Mouse (Mus musculus) heart, postnatal 0 days (tissue): ENCODE measurements around the gene Dbnl. TPM values are rescaled to one million over a fixed set of nuclear protein-coding genes. Genes with fewer than 3 reads are reported as not detected.
"Not testable (repeated sequence)": the region's sequence is repeated elsewhere in the genome, so short reads cannot be mapped to it uniquely, and the experiment has no call there.

Experiments
- ATAC-seq: fragments of 200-750 bp; cut with Nextera tagmentation; 2 replicates; pipeline ENCODE4 v1.8.0; 2017; ENCODE audit warnings: low read depth, moderate number of reproducible peaks, moderate library complexity; ENCODE audit not compliant: insufficient read depth
- DNase-seq: peaks from one replicate; pipeline ENCODE4 v3.0.0-alpha.2; 2016; ENCODE audit warnings: low spot score
- H3K27ac ChIP-seq: fragments of 300-500 bp; sonication (generic); 2 replicates; pipeline ENCODE4 v1.5.1; 2014; ENCODE audit warnings: low read depth, mild to moderate bottlenecking
- H3K27me3 ChIP-seq: fragments of 300-500 bp; sonication (generic); 2 replicates; pipeline ENCODE4 v1.6.1; 2014; ENCODE audit warnings: low read length, mixed read lengths; ENCODE audit not compliant: control insufficient read depth, insufficient read depth
- H3K36me3 ChIP-seq: fragments of 300-500 bp; sonication (generic); replicated peaks from 2 replicates; pipeline ENCODE4 v1.6.1; 2014; ENCODE audit warnings: low read length, mixed read lengths; ENCODE audit not compliant: control insufficient read depth, insufficient read depth
- H3K4me1 ChIP-seq: fragments of 300-500 bp; sonication (generic); 2 replicates; pipeline ENCODE4 v1.6.1; 2014; ENCODE audit warnings: antibody characterized with exemption; ENCODE audit not compliant: control insufficient read depth, insufficient read depth
- H3K4me2 ChIP-seq: fragments of 300-500 bp; sonication (generic); 2 replicates; pipeline ENCODE4 v1.6.1; 2014; ENCODE audit warnings: low read depth, mild to moderate bottlenecking, low read length, moderate library complexity
- H3K4me3 ChIP-seq: fragments of 300-500 bp; sonication (generic); 2 replicates; pipeline ENCODE4 v1.5.1; 2014; ENCODE audit warnings: low read depth, low read length
- H3K9ac ChIP-seq: fragments of 300-500 bp; sonication (generic); replicated peaks from 2 replicates; pipeline ENCODE4 v1.6.1; 2014; ENCODE audit warnings: low read depth, low read length, mixed read lengths
- H3K9me3 ChIP-seq: fragments of 300-500 bp; sonication (generic); replicated peaks from 2 replicates; pipeline ENCODE4 v1.6.1; 2016; ENCODE audit warnings: low read length; ENCODE audit not compliant: control insufficient read depth
- CTCF ChIP-seq: IDR thresholded peaks from 2 replicates; pipeline ENCODE4 v1.5.1; 2016; ENCODE audit warnings: antibody characterized with exemption, control low read depth, low read depth
- EP300 ChIP-seq: IDR thresholded peaks from 2 replicates; pipeline ENCODE4 v1.6.1; 2016; ENCODE audit warnings: antibody characterized with exemption, low read depth
- WGBS: fragments of 180-500 bp; shearing (Covaris S2); extraction: QIAGEN DNeasy Blood & Tissue Kit; methylation state at CpG from one replicate; pipeline ENCODE4 v1.1.7; 2014; 5-methylcytosine and 5-hydroxymethylcytosine counted together
- polyA plus RNA-seq: library from polyadenylated mRNA; unstranded; fragments of >200 nt; fragmentation: Nextera tagmentation; extraction: Ambion mirVana; gene quantifications from 2 replicates; pipeline ENCODE4 v1.2.1, GENCODE M21; 2015
- total RNA-seq: library from RNA; depleted of rRNA; stranded (reverse); fragments of >200 nt; gene quantifications from 2 replicates; pipeline ENCODE4 v1.2.3, GENCODE M21; 2014; ENCODE audit warnings: low replicate concordance

Dbnl gene
- total and polyA plus RNA-seq, 2 experiments from 2014 or later = 32.1 to 45.2 TPM

- no peak for ATAC-seq
- Histone ChIP-seq H3K4me3 (no peak overlapping the region), H3K9ac (no peak overlapping the region), H3K4me2 (no peak overlapping the region), H3K4me1 (0 out of 2 replicates have a peak, but pooled peaks cover 6% of the 10 kb centered on the region), H3K27me3 (no peaks in the 10 kb centered on the region), H3K36me3 (no peaks in the 10 kb centered on the region), H3K27ac (no peak overlapping the region), H3K9me3 (no peaks in the 10 kb centered on the region)
- 86% methylated on average over 9 of the region's 9 CpGs for WGBS
- no peak for DNase-seq
- TF ChIP-seq CTCF (no peak), EP300 (no peak)
These were observed 19.7 kb downstream of the Dbnl start for GRCm38 (mm10) chr11:5807956-5808355.

GRCm38 (mm10) chr11:5809487-5809886, 21.2 kb downstream of the Dbnl start:
- not testable (repeated sequence) for DNase-seq, H3K9ac ChIP-seq, ATAC-seq, H3K4me2 ChIP-seq, H3K27me3 ChIP-seq, H3K9me3 ChIP-seq, H3K4me1 ChIP-seq, H3K4me3 ChIP-seq, H3K36me3 ChIP-seq, H3K27ac ChIP-seq
- 83% methylated on average over 4 of the region's 4 CpGs for WGBS

GRCm38 (mm10) chr11:5813381-5813780, 25.1 kb downstream of the Dbnl start:
- DNase-seq = no peak

GRCm38 (mm10) chr11:5819223-5819622, 30.9 kb downstream of the Dbnl start:
- no peak overlapping the region for H3K9ac ChIP-seq
- WGBS = 64% methylated on average over 2 of the region's 2 CpGs
- DNase-seq (no peak), ATAC-seq (no peak)
- H3K9me3 ChIP-seq = no peaks in the 10 kb centered on the region
- H3K4me1 ChIP-seq = no peaks in the 10 kb centered on the region
- no peaks in the 10 kb centered on the region for H3K36me3 ChIP-seq
- H3K4me3 ChIP-seq = no peak overlapping the region
- no peak overlapping the region for H3K27ac ChIP-seq
- H3K27me3 ChIP-seq = no peaks in the 10 kb centered on the region
- TF ChIP-seq EP300 (no peak), CTCF (no peak)
- H3K4me2 ChIP-seq = no peak overlapping the region

More at GRCm38 (mm10) chr11:5813381-5813780, 25.1 kb downstream of the Dbnl start:
- Histone ChIP-seq H3K4me2 (no peak overlapping the region), H3K9me3 (no peaks in the 10 kb centered on the region), H3K9ac (no peak overlapping the region), H3K27me3 (no peaks in the 10 kb centered on the region), H3K27ac (no peak overlapping the region), H3K36me3 (no peaks in the 10 kb centered on the region), H3K4me3 (no peak overlapping the region), H3K4me1 (no peaks in the 10 kb centered on the region)
- no peak for TF ChIP-seq CTCF
- no peak for TF ChIP-seq EP300
- WGBS = 83% methylated on average over 10 of the region's 10 CpGs
- ATAC-seq = no peak

GRCm38 (mm10) chr11:5825432-5825831, 37.1 kb downstream of the Dbnl start:
- ATAC-seq (no peak), DNase-seq (no peak)
- no peak overlapping the region for H3K9ac ChIP-seq
- no peaks in the 10 kb centered on the region for H3K27me3 ChIP-seq
- no peak overlapping the region for H3K27ac ChIP-seq
- no peak overlapping the region for H3K4me3 ChIP-seq
- peaks cover 20% of the 10 kb centered on the region for H3K36me3 ChIP-seq
- H3K9me3 ChIP-seq = no peaks in the 10 kb centered on the region
- no peak overlapping the region for H3K4me2 ChIP-seq
- TF ChIP-seq EP300 = no peak
- no peak for TF ChIP-seq CTCF
- H3K4me1 ChIP-seq = no peaks in the 10 kb centered on the region

GRCm38 (mm10) chr11:5827931-5828330, 39.6 kb downstream of the Dbnl start:
- DNase-seq (no peak), ATAC-seq (no peak)
- WGBS = 84% methylated on average over 5 of the region's 5 CpGs
- H3K4me1 ChIP-seq = 0 out of 2 replicates have a peak, but pooled peaks cover 6% of the 10 kb centered on the region
- H3K4me2 ChIP-seq = no peak overlapping the region
- no peak overlapping the region for H3K9ac ChIP-seq
- no peaks in the 10 kb centered on the region for H3K27me3 ChIP-seq
- H3K27ac ChIP-seq = no peak overlapping the region
- no peak overlapping the region for H3K4me3 ChIP-seq
- no peaks in the 10 kb centered on the region for H3K9me3 ChIP-seq
- H3K36me3 ChIP-seq = peaks cover 40% of the 10 kb centered on the region
- TF ChIP-seq CTCF (no peak), EP300 (no peak)
